Mouse (Mus musculus) forebrain, embryonic 15.5 days (tissue): ENCODE measurements around the gene Man2a2. TPM values are rescaled to one million over a fixed set of nuclear protein-coding genes. Genes with fewer than 3 reads are reported as not detected.

ENCODE experiments used
- ATAC-seq: fragments of 200-750 bp; cut with Nextera tagmentation; replicated peaks from 2 replicates; pipeline ENCODE4 v1.8.0; 2017; ENCODE audit warnings: mild to moderate bottlenecking, moderate TSS enrichment, moderate library complexity
- H3K27ac ChIP-seq: fragments of 300-500 bp; sonication (generic); replicated peaks from 2 replicates; pipeline ENCODE4 v1.5.1; 2015; ENCODE audit warnings: mild to moderate bottlenecking, inconsistent platforms
- H3K27me3 ChIP-seq: fragments of 300-500 bp; sonication (generic); 2 replicates; pipeline ENCODE4 v1.6.1; 2015; ENCODE audit warnings: inconsistent platforms
- H3K36me3 ChIP-seq: fragments of 300-500 bp; sonication (generic); 2 replicates; pipeline ENCODE4 v1.6.1; 2015; ENCODE audit warnings: mild to moderate bottlenecking, inconsistent platforms
- H3K4me1 ChIP-seq: fragments of 300-500 bp; sonication (generic); 2 replicates; pipeline ENCODE4 v1.6.1; 2015; ENCODE audit warnings: inconsistent platforms
- H3K4me2 ChIP-seq: fragments of 300-500 bp; sonication (generic); replicated peaks from 2 replicates; pipeline ENCODE4 v1.6.1; 2015; ENCODE audit warnings: mild to moderate bottlenecking, inconsistent platforms
- H3K4me3 ChIP-seq: fragments of 300-500 bp; sonication (generic); 2 replicates; pipeline ENCODE4 v1.5.1; 2015; ENCODE audit warnings: mild to moderate bottlenecking, inconsistent platforms
- H3K9ac ChIP-seq: fragments of 300-500 bp; sonication (generic); replicated peaks from 2 replicates; pipeline ENCODE4 v1.6.1; 2015; ENCODE audit warnings: mild to moderate bottlenecking, inconsistent platforms
- H3K9me3 ChIP-seq: fragments of 300-500 bp; sonication (generic); 2 replicates; pipeline ENCODE4 v1.6.1; 2016; ENCODE audit warnings: inconsistent platforms
- WGBS: fragments of 180-500 bp; shearing (Covaris S2); methylation state at CpG from one replicate; pipeline ENCODE4 v1.1.7; 2015; ENCODE audit warnings: mixed read lengths; 5-methylcytosine and 5-hydroxymethylcytosine counted together
- polyA plus RNA-seq: library from polyadenylated mRNA; unstranded; fragments of >200 nt; fragmentation: Nextera tagmentation; extraction: Ambion mirVana; gene quantifications from 2 replicates; pipeline ENCODE4 v1.2.1, GENCODE M21; 2015

Gene Man2a2
- polyA plus RNA-seq, 1 experiment from 2014 or later, result 19.2 TPM

DNA sequence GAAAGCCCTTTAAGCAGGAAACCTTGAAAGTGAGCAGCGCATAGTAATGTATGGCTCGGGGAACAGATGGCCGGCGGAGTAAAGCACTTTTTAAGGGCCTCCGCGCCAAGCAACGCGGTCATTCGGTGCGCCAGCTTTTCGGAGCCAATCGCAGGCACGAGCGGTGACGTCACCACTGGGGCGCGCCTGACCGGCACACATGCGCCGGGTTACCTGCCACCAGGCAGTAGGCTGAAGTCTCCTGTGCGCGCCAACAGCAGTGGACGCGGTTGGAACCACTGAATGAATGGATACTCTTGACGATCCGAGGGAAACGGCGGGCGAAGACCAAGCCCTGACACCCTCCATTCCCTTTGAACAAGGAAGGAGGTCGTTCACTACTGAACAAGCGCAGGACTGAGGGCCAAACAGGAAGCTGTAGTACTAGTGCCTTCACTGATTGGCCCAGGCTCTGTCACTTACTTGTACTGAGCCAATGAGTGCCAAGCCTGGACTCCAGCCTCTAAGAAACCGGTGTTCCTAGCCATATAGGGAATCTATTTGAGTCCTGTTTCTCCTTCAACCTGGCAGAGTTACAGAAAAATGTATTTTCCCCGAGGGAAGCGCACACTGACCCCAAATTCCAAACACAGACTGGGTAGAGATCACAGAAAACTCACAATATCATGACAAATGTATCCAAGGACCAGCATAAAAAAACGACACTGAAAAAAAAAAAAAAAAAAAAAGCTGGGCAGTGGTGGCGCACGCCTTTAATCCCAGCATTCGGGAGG lies 46.9 kb downstream of the Man2a2 start, which contains the start of gene Rccd1:
Rccd1 (minus strand) TSS at position 412 of the 773 bp plus-strand sequence.
- H3K36me3 ChIP-seq, result peaks cover 40% of the 10 kb centered on the region
- peak within 1 kb of the TSS; percentile 71 for H3K9ac ChIP-seq
- H3K4me3 ChIP-seq, result peak within 1 kb of the TSS; percentile 63
- WGBS, result 2% methylated on average over 38 of the region's 38 CpGs
- ATAC-seq, result peak; percentile 99
- H3K27ac ChIP-seq, result peak within 1 kb of the TSS; percentile 94
- no peaks in the 10 kb centered on the region for H3K27me3 ChIP-seq
- peaks cover 17% of the 10 kb centered on the region for H3K4me1 ChIP-seq
- peak within 1 kb of the TSS; percentile 65 for H3K4me2 ChIP-seq
- H3K9me3 ChIP-seq, result no peaks in the 10 kb centered on the region

DNA sequence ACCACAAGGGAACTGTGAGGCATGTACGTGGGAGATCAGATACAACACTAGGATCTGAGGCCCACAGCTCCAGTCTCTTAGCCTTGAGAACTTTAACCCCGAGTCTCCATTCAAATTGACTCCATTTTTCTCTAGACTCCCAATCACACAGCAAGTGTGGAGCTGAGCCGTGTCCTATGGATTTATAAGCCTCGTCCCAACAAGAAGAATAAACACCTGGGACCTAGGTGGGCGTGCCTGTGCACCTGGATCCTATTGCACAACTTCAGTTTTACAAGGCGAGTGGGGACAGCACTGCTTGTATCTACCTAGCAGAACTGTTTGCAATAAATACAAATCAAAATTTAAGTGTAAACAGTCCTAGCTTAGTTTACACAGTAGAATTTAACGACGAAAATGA lies 47.8 kb downstream of the Man2a2 start:
- Histone ChIP-seq H3K4me3 (peak overlapping the region; percentile 63), H3K4me2 (peak overlapping the region; percentile 65), H3K36me3 (peaks cover 35% of the 10 kb centered on the region), H3K27ac (peak overlapping the region; percentile 94), H3K4me1 (peaks cover 17% of the 10 kb centered on the region), H3K27me3 (no peaks in the 10 kb centered on the region), H3K9ac (peak overlapping the region; percentile 71), H3K9me3 (no peaks in the 10 kb centered on the region)
- WGBS, result 17% methylated on average over 8 of the region's 8 CpGs
- no peak for ATAC-seq

DNA sequence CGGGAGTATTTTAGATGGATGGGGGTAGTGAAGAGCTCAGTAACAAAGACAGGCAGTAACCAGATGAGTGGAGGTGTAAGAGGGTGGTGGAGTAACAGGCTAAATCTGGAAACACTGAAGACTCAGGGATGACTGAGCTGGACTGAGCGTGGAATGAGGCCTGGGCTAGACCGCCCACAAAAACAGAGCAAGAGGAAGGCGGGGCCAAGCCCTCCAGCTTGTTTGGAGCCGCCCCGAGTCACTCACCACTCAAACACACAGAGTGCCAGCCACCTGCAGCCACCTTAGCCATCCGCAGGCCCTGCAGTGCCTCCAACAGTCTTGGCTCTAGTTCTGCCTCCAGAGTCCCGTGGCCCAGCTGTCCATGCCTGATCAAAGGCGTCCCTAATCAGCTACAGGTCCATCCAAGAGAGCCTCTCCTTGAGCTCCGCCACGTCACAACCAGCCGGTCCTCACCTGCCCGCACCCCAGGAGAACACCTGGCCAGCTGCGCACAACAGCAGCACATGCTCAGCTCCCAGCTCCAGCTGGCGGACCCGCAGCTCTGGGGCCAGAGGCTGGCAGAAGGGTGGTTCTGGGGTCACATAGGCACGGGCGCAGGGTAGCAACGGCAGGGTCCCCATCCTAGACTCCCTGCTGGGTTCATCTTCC lies 51.2 kb downstream of the Man2a2 start:
- Histone ChIP-seq H3K4me1 (peaks cover 21% of the 10 kb centered on the region), H3K36me3 (peaks cover 23% of the 10 kb centered on the region), H3K27me3 (no peaks in the 10 kb centered on the region), H3K4me2 (no peak overlapping the region), H3K9ac (no peak overlapping the region), H3K27ac (no peak overlapping the region), H3K4me3 (no peak overlapping the region), H3K9me3 (no peaks in the 10 kb centered on the region)
- 85% methylated on average over 19 of the region's 19 CpGs for WGBS
- ATAC-seq, result no peak

DNA sequence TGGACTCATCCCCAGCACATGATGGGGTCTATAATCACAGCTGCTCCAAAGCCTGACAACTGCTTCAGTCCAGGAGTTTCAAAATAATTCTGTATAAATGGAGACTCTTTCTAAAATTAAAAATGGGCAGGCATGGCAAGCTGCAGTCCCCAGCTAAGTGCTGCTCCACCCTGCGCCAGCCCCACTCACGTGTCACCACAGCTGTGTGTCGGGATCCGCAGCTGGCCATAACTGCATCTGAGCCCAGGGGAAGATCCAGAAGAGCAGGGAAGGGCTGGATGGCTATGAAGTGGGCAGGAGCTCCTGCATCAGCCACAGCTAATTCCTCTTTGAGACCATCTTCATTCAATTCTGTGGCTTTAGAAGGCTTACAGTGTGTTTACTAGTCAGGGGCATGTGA lies 52.5 kb downstream of the Man2a2 start:
- no peak for ATAC-seq
- peaks cover 35% of the 10 kb centered on the region for H3K36me3 ChIP-seq
- H3K4me2 ChIP-seq, result no peak overlapping the region
- H3K27ac ChIP-seq, result no peak overlapping the region
- no peak overlapping the region for H3K4me3 ChIP-seq
- 96% methylated on average over 4 of the region's 4 CpGs for WGBS
- H3K4me1 ChIP-seq, result peaks cover 21% of the 10 kb centered on the region
- H3K27me3 ChIP-seq, result no peaks in the 10 kb centered on the region
- no peaks in the 10 kb centered on the region for H3K9me3 ChIP-seq
- no peak overlapping the region for H3K9ac ChIP-seq

DNA sequence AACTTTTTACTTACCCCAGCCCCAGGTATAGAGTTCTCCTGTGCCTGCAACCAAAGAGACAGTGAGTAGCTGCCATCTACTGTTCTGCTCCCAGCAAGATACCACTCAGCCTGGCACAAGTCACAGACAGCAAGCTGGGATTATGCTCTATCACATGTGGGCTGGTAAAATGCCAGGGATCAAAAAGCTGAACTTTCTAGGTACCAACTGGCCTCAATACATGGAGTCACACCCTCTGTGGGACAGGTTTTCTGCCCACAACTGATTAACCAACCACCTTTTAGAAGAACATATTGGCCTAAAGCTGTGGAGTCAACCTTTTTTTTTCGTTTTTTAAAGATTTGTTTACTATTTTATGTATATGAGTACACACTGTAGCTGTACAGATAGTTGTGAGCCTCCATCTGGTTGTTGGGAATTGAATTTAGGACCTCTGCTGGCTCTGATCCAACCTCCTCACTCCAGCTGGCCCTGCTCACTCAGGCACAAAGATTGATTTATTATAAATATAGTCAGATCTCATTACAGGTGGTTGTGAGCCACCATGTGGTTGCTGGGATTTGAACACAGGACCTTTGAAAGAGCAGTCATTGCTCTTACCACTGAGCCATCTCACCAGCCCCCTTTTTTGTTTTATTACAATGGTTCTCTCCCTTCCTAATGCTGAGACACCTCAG lies 53.6 kb downstream of the Man2a2 start:
- WGBS, result 74% methylated on average over 1 of the region's 1 CpGs
- Histone ChIP-seq H3K27me3 (no peaks in the 10 kb centered on the region), H3K4me3 (no peak overlapping the region), H3K9me3 (no peaks in the 10 kb centered on the region), H3K9ac (no peak overlapping the region), H3K4me2 (no peak overlapping the region), H3K4me1 (peaks cover 10% of the 10 kb centered on the region), H3K36me3 (peaks cover 45% of the 10 kb centered on the region), H3K27ac (no peak overlapping the region)
- ATAC-seq, result no peak

DNA sequence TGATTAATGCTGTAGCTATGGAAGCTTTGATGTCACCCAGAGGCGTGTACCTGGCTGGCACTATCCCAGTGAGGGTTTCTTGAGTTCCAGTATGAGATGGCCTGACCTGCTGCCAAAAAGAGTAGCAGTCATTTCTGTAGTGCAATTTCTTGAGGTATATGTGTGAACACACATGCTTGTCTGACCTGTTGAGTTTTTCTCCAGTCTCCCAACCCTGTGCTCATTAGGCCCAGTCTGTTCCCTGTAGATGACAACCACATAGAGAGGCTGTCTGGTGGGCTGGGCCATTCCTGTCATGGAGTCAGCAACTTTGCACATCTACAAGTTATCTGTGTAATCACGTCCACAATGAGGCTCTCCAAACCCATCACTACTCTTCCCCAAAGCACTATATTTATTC lies 55.4 kb downstream of the Man2a2 start:
- Histone ChIP-seq H3K27ac (no peak overlapping the region), H3K4me3 (no peak overlapping the region), H3K4me1 (peaks cover 3% of the 10 kb centered on the region; the same call in 1 of the 2 replicates), H3K4me2 (no peak overlapping the region), H3K27me3 (no peaks in the 10 kb centered on the region), H3K36me3 (peaks cover 54% of the 10 kb centered on the region), H3K9ac (no peak overlapping the region), H3K9me3 (no peaks in the 10 kb centered on the region)
- WGBS, result 81% methylated on average over 2 of the region's 2 CpGs
- ATAC-seq, result no peak

DNA sequence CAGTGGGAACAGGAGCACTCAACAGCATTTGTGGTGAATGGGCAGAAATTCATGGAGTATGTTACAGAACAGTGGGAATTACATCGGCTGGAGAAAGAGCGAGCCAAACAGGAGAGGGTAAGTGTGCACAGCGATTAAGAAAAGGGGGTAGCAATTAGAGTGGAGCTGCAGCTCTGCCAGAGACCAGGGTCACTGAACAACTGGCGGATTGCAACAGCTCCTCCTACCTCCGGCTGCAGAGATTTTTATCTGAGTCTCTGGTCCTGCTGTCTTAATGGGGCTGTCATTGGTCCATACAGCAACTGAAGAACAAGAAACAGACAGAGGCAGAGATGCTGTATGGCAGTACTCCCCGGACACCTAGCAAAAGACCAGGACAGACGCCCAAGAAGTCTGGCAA lies 60.4 kb downstream of the Man2a2 start:
- Histone ChIP-seq H3K4me2 (no peak overlapping the region), H3K9me3 (no peaks in the 10 kb centered on the region), H3K27me3 (no peaks in the 10 kb centered on the region), H3K4me3 (no peak overlapping the region), H3K4me1 (no peaks in the 10 kb centered on the region), H3K9ac (no peak overlapping the region), H3K27ac (no peak overlapping the region), H3K36me3 (peaks cover 65% of the 10 kb centered on the region)
- 71% methylated on average over 7 of the region's 7 CpGs for WGBS
- ATAC-seq, result no peak

DNA sequence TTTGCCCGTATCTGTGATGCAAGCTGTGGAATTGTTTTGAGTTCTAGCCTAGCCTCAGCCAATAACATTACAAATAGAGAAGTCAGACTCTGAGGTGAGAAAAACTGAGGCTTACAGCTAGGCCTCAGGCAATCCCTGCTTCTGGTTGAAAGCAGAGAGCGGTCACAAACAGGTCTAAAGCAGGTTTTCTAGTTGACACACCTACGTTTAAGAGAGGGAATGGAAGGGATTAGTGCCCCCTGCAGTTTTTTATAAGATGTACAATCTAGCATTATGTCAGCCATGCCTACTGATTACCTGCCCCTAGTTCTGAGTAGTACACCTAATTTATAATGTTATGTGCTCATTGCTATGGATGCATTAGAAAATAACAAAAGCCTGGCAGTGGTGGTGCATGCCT lies 63.4 kb downstream of the Man2a2 start:
- Histone ChIP-seq H3K36me3 (peaks cover 62% of the 10 kb centered on the region), H3K4me1 (no peaks in the 10 kb centered on the region), H3K27me3 (no peaks in the 10 kb centered on the region), H3K4me2 (no peak overlapping the region), H3K27ac (no peak overlapping the region), H3K4me3 (no peak overlapping the region), H3K9ac (no peak overlapping the region), H3K9me3 (no peaks in the 10 kb centered on the region)
- no peak for ATAC-seq
- WGBS, result 77% methylated on average over 3 of the region's 3 CpGs

DNA sequence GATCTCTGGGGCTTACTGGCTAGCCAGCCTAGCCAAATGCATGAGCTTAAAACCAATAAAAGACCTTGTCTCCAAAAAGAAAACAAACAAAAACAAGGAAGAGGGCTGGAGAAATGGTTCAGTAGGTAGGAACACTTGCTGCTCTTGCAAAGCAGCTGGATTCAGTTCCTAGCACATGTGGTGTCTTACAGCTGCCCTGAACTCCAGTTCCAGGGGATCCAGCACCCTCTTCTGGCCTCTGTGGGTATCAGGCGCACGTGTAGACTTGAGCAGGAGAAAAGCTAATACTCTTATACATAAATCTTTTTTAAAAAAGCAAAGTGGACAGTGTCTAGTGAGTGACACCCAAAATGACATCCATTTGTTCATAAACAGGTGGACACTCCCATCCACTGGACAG lies 69.7 kb downstream of the Man2a2 start:
- peaks cover 36% of the 10 kb centered on the region for H3K36me3 ChIP-seq
- 88% methylated on average over 2 of the region's 2 CpGs for WGBS
- no peak overlapping the region for H3K9ac ChIP-seq

DNA sequence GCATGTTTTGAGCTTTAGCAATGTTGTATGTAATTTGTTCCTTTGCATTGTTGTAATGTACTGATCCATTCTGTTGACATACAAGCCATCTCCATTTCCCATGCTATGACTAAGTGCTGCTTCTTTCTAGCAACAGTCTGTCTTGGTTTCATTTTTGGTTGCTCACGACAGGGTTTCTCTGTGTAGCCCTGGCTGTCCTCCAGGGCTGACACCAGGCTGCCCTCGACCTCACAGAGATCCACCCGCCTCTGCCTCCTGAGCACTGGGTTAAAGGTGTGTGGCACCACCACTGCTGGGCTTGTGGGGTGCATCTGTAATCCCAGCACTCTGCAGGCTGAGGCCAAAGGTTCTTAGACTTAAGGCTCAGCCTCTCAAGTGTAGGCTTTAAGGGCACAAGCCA lies 71.6 kb downstream of the Man2a2 start:
- no peak for ATAC-seq
- Histone ChIP-seq H3K9me3 (no peaks in the 10 kb centered on the region), H3K36me3 (peaks cover 18% of the 10 kb centered on the region), H3K27ac (no peak overlapping the region), H3K4me1 (peaks cover 21% of the 10 kb centered on the region), H3K4me2 (no peak overlapping the region), H3K9ac (no peak overlapping the region), H3K27me3 (no peaks in the 10 kb centered on the region), H3K4me3 (no peak overlapping the region)
- 91% methylated on average over 3 of the region's 3 CpGs for WGBS

More for the DNA sequence above, 69.7 kb downstream of the Man2a2 start:
- no peak for ATAC-seq
- Histone ChIP-seq H3K27me3 (no peaks in the 10 kb centered on the region), H3K4me2 (no peak overlapping the region), H3K4me3 (no peak overlapping the region), H3K4me1 (peaks cover 7% of the 10 kb centered on the region), H3K9me3 (no peaks in the 10 kb centered on the region), H3K27ac (no peak overlapping the region)
